Mouse (Mus musculus) ES-E14 (cell line): ENCODE measurements around the gene Gm12248. TPM values are rescaled to one million over a fixed set of nuclear protein-coding genes. Genes with fewer than 3 reads are reported as not detected.

Experiments
- DNase-seq: peaks from one replicate; pipeline ENCODE4 v3.0.0-alpha.2; 2013; ENCODE audit warnings: low read depth, low spot score
- H3K27ac ChIP-seq: 2 replicates; pipeline ENCODE4 v1.5.1; 2012; ENCODE audit warnings: low read depth, mild to moderate bottlenecking, low read length, moderate library complexity, mixed read lengths; ENCODE audit not compliant: poor library complexity, insufficient read depth, severe bottlenecking
- H3K36me3 ChIP-seq: 2 replicates; pipeline ENCODE4 v1.6.1; 2012; ENCODE audit warnings: mild to moderate bottlenecking, low read length, moderate library complexity, mixed read lengths; ENCODE audit not compliant: control insufficient read depth, poor library complexity, insufficient read depth, severe bottlenecking
- H3K4me1 ChIP-seq, 2 experiments: fragments of 150-350 bp in 1 of 2; sonication (generic) in 1 of 2; 2 replicates each; pipeline ENCODE4 v1.6.1; 2012; ENCODE audit warnings: low read length in 2 of 2, mild to moderate bottlenecking in 1 of 2, mixed read lengths in 1 of 2; ENCODE audit not compliant: control insufficient read depth in 2 of 2, insufficient read depth in 2 of 2, poor library complexity in 1 of 2
- H3K4me3 ChIP-seq, 2 experiments: fragments of 150-350 bp in 1 of 2; sonication (generic) in 1 of 2; 2 replicates each; pipeline ENCODE4 v1.5.1; 2012; ENCODE audit warnings: low read length in 2 of 2, low read depth in 1 of 2, mild to moderate bottlenecking in 1 of 2, mixed read lengths in 1 of 2; ENCODE audit not compliant: insufficient read depth in 1 of 2, poor library complexity in 1 of 2, severe bottlenecking in 1 of 2
- H3K9ac ChIP-seq: 2 replicates; pipeline ENCODE4 v1.6.1; 2012; ENCODE audit warnings: low read depth, mild to moderate bottlenecking, low read length, mixed read lengths; ENCODE audit not compliant: poor library complexity, insufficient read depth, severe bottlenecking
- H3K9me3 ChIP-seq: fragments of 150-350 bp; sonication (generic); 2 replicates; pipeline ENCODE4 v1.6.1; 2012; ENCODE audit warnings: low read depth, mild to moderate bottlenecking, low read length; ENCODE audit not compliant: control insufficient read depth, insufficient read depth
- CHD2 ChIP-seq: IDR thresholded peaks from 2 replicates; pipeline ENCODE4 v1.6.1; 2014; ENCODE audit warnings: mild to moderate bottlenecking, low read depth, low read length, inconsistent platforms
- HCFC1 ChIP-seq: IDR thresholded peaks from 2 replicates; pipeline ENCODE4 v1.6.1; 2012; ENCODE audit warnings: low read length, inconsistent platforms, borderline replicate concordance; ENCODE audit not compliant: insufficient read depth
- MAFK ChIP-seq: IDR thresholded peaks from 2 replicates; pipeline ENCODE4 v1.6.1; 2014; ENCODE audit warnings: mild to moderate bottlenecking, low read depth, low read length, inconsistent platforms; ENCODE audit not compliant: insufficient read depth
- ZC3H11A ChIP-seq: IDR thresholded peaks from 2 replicates; pipeline ENCODE4 v1.6.1; 2012; ENCODE audit warnings: low read depth, mild to moderate bottlenecking, inconsistent platforms, low read length, borderline replicate concordance
- ZNF384 ChIP-seq: IDR thresholded peaks from 2 replicates; pipeline ENCODE4 v1.6.1; 2012; ENCODE audit warnings: low read depth, low read length, inconsistent platforms
- in situ Hi-C, 2 experiments: fragments of 600-800 bp; cut with MboI; formaldehyde crosslinking; loops; one replicate each; pipeline ENCODE4 v1.15.1; 2025; ENCODE audit warnings: low sequenced_read_pairs in 2 of 2, inconsistent platforms in 1 of 2; ENCODE audit not compliant: unreplicated experiment in 2 of 2
- total RNA-seq: library from RNA; depleted of rRNA; stranded (reverse); fragments of 300-350 nt; gene quantifications from 2 replicates; pipeline ENCODE4 v1.2.3, GENCODE M21; 2012

The Gm12248 gene
- total RNA-seq, 1 experiment = 0.58 TPM

- peaks cover 59% of the 10 kb centered on the region for H3K36me3 ChIP-seq
- TF ChIP-seq MAFK (no peak), HCFC1 (no peak), ZC3H11A (no peak), CHD2 (no peak), ZNF384 (no peak)
- in situ Hi-C loops = no loop called here
- H3K27ac ChIP-seq = no peak overlapping the region
- no peak overlapping the region for H3K4me3 ChIP-seq
- no peak for DNase-seq
- H3K9me3 ChIP-seq = no peaks in the 10 kb centered on the region
- H3K9ac ChIP-seq = no peak overlapping the region
- H3K4me1 ChIP-seq = peaks cover 0 to 4% of the 10 kb centered on the region in 2 experiments; a peak in 1 of 4 replicates
Measured at GRCm38 (mm10) chr11:58134869-58135268, 41.9 kb upstream of the Gm12248 start.

GRCm38 (mm10) chr11:58132026-58132425 is 39.1 kb upstream of the Gm12248 start:
- TF ChIP-seq MAFK = no peak
- no peak for TF ChIP-seq ZC3H11A
- TF ChIP-seq HCFC1 = no peak
- TF ChIP-seq CHD2 = no peak
- H3K36me3 ChIP-seq = peaks cover 60% of the 10 kb centered on the region
- in situ Hi-C loops = no loop called here

GRCm38 (mm10) chr11:58129302-58129843 is 36.4 kb upstream of the Gm12248 start:
- in situ Hi-C loops = no loop called here
- Histone ChIP-seq H3K4me1 (no peaks in the 10 kb centered on the region), H3K27ac (no peak overlapping the region), H3K9ac (no peak overlapping the region), H3K36me3 (peaks cover 59% of the 10 kb centered on the region), H3K4me3 (no peak overlapping the region), H3K9me3 (no peaks in the 10 kb centered on the region)
- TF ChIP-seq ZC3H11A (no peak), CHD2 (no peak), MAFK (no peak), HCFC1 (no peak), ZNF384 (no peak)
- DNase-seq = no peak

More at GRCm38 (mm10) chr11:58132026-58132425, 39.1 kb upstream of the Gm12248 start:
- no peaks in the 10 kb centered on the region for H3K4me1 ChIP-seq
- H3K9me3 ChIP-seq = no peaks in the 10 kb centered on the region
- no peak for DNase-seq
- no peak overlapping the region for H3K4me3 ChIP-seq
- no peak overlapping the region for H3K27ac ChIP-seq
- no peak overlapping the region for H3K9ac ChIP-seq

GRCm38 (mm10) chr11:58127544-58127943 is 34.6 kb upstream of the Gm12248 start:
- Histone ChIP-seq H3K9me3 (no peaks in the 10 kb centered on the region), H3K9ac (no peak overlapping the region), H3K4me1 (no peaks in the 10 kb centered on the region), H3K36me3 (peaks cover 64% of the 10 kb centered on the region), H3K27ac (no peak overlapping the region), H3K4me3 (no peak overlapping the region)
- no peak for TF ChIP-seq CHD2
- no peak for TF ChIP-seq MAFK
- DNase-seq = no peak
- in situ Hi-C loops = no loop called here

- in situ Hi-C loops = no loop called here
- DNase-seq = no peak
- H3K9ac ChIP-seq = no peak overlapping the region
- H3K36me3 ChIP-seq = peaks cover 64% of the 10 kb centered on the region
- no peaks in the 10 kb centered on the region for H3K9me3 ChIP-seq
- no peak overlapping the region for H3K27ac ChIP-seq
- TF ChIP-seq MAFK = no peak
- no peak for TF ChIP-seq HCFC1
- no peak for TF ChIP-seq CHD2
- no peak for TF ChIP-seq ZNF384
- TF ChIP-seq ZC3H11A = no peak
- no peaks in the 10 kb centered on the region for H3K4me1 ChIP-seq
- H3K4me3 ChIP-seq = no peak overlapping the region
Measured at GRCm38 (mm10) chr11:58126397-58127160, 33.6 kb upstream of the Gm12248 start.
